Mouse (Mus musculus) left cerebral cortex, postnatal 36 days (tissue): ENCODE measurements around the gene Bod1l. TPM values are rescaled to one million over a fixed set of nuclear protein-coding genes. Genes with fewer than 3 reads are reported as not detected.

Experiments
- DNase-seq, 2 experiments: peaks; one replicate each; pipeline ENCODE4 v3.0.0; 2021 to 2022; ENCODE audit warnings: low spot score in 2 of 2, mixed read lengths in 1 of 2
- intact Hi-C: fragments of 180-260 bp; cut with DNase I; formaldehyde crosslinking; loops from one replicate; pipeline ENCODE4 v1.15.1; 2025
- total RNA-seq, 2 experiments: library from RNA; stranded (reverse); gene quantifications; 2 replicates each; pipeline ENCODE4 v1.2.3; 2021

Bod1l gene
- total RNA-seq, 2 experiments from 2014 or later: 33.5 to 43.0 TPM

DNA sequence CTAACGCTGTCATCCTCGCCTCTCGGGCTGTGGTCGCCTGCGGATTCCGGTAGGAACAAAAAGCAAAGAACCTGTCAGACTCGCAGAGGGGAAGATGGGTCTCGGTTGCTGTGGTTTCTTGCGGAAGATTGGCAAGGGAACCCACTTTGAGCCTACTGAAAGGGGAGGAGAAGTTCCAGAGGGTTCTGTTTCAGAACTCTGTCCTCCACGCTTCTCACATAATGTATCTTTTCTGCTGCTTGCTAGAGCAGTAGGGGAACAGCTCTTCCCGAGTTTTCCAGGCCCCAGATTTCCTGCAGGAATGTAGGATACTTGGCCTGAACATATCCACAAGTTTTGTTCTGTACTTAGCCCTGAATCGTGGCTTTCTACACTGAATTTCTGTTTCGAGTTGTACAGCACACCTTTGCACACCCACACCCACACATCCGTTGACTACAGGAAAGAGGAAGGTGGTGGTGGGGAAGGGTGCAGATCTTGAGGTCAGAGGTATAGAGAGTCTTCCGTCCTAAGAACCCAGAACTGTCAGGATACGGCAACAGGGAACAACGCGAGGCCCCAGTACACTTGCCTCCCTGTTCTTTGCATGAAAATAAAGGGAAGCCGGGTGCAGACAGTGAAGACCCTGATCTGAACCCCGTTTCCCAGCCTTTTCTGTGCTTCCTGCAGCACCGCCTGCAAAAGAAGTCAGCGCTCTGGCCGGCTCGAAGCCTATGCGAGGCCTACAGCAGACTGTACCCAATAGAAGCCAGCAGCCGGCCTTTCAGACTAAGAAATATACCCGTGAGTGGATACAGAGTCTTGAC, 81.8 kb downstream of the Bod1l start:
- no peak for DNase-seq
- intact Hi-C loops: no loop called here

DNA sequence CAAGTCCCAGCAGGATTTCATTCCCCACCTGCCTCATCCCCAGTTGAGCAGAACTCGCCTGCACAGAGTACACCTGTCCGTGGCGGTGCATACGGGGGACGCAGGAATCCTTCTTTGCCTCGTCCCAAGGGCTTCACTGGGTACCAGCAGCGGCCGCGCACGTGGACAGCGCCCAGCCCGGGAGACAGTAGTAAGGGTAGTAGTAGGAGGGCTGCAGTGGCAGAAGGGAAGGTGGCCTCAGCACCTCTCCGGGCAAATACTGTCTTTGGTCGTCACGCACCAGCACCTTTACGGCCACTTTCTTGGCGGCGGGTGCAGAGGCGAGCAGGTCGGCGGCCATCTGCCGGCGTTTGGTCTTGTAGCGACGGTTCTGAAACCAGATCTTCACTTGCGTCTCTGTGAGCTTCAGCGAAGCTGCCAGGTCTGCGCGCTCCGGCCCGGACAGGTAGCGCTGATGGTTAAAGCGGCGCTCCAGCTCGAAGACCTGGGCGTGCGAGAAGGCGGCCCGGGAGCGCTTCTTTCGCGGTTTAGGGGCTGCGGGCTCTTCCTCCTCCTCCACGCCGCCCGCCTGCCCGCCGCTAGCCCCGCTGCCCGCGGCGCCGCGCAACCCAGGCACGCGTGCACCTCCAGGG, 82.5 kb downstream of the Bod1l start:
- intact Hi-C loops: no loop called here
- peak in 1 of 2 experiments; percentile 18 for DNase-seq

DNA sequence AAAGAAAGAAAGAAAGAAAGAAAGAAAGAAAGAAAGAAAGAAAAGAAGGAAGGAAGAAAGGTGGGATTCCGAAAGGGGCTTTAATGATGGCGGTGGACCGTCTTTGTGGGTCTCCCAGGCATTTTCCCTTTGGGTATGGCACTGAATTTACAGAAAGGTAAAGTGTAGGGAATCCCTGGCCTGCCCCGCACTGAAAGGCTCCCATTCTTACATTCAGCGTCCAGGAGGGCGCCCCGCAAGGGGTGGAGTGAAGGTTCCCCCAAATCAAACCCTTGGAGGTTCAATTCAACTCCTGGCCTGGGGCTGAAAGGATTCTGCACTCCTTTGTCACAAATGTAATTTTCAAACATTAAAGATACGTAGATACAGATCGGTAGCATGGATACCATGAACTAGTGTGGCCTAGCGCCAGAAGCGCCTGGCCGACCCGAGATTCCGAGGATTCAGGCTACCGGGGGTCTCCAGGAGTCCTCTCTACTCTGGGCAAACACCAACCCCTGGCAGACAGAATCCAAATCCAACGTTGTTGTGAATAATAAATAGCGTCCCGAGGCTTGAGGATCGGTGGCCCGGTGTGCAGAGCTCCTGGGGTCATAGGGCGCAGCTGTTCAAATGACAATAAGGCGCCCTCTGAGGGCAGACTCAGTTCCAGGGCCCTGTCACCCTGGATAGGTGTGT, 83.1 kb downstream of the Bod1l start:
- intact Hi-C loops: no loop called here
- no peak for DNase-seq

DNA sequence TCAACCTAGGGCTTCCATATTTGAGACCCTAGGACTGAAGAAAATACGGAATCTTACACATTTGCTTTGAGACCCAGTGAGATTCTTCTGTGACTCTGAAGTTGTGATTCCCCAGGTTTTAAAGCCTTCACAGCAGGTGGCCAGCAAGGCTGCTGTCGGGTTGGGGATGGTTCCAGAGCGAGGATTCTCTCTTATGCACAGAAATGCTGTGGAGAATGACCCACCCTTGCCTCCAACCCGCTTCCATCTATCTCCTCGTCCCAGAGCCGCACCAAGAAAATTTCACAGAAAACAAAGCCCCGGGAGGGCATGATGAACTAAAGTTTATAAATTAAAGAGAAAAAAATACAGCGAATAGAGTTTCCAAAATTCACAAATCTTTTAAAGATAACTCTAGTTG, 84.0 kb downstream of the Bod1l start:
- intact Hi-C loops: no loop called here
- no peak for DNase-seq

DNA sequence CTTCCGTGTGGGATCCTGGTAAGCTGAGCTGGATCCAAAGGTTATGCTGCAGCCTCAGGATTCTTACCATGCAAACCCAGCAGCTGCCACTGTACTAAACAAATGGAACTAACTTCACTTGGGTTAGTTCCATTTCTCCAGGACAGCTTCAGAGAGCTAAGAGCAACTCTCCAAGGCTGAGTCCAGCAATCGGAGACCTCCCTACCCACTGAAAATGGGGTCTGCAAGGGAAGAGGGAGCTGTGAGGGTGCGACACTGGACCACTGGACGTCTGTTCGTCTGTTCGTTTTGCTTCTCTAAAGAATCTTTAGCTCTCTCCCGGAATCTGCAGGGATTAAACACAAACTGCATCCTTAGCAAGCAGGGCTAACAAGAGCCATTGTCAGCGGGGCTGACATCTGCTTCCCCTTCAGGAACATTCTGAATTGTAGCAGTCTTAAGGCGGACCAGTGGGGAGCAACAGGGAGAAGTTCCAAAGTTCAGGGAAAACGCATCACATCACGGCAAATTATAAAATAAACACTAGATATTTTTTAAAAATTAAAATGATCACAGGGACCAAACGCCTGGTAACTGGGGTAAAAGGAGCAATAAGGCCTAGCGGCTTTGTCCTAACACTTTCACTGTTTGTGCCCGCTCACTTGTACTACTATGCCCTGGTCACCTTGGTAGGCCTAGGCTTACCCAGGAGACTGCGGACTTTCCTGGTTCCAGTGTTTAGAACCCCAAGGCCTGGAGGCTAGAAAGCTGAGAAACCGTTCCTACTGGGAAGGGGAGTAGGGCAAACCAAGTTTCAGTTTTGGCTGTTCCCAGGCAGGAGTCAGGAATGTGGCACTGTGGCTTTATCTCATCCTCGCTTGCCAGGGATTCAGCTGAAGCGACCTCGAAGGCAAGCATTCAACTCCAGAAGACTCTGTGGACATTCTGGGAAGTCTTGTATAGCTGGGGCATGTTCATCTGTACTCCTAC, 85.2 kb downstream of the Bod1l start:
- no peak for DNase-seq
- intact Hi-C loops: no loop called here

- no peak for DNase-seq
- intact Hi-C loops: no loop called here
These were observed 86.8 kb downstream of the Bod1l start for GRCm38 (mm10) chr5:41757338-41757737.

DNA sequence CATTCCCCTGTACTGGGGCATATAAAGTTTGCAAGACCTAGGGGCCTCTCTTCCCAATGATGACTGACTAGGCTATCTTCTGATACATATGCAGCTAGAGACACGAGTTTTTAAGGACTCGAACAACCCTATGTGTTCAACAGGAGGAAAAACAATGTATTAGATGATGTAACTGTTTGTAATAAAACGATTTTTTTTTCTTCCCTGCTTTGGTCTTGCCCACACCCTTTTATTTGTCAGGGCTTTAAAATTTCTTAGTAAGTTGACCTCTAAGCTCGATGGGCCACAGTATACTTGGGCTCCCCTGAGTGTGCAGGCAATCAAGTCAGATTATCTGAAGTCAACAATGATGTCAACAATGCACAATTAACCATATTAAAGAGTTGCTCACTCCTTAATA, 87.7 kb downstream of the Bod1l start:
- DNase-seq: no peak
- intact Hi-C loops: no loop called here

- no peak for DNase-seq
- intact Hi-C loops: no loop called here
These were observed 88.6 kb downstream of the Bod1l start for GRCm38 (mm10) chr5:41755373-41755960.

DNA sequence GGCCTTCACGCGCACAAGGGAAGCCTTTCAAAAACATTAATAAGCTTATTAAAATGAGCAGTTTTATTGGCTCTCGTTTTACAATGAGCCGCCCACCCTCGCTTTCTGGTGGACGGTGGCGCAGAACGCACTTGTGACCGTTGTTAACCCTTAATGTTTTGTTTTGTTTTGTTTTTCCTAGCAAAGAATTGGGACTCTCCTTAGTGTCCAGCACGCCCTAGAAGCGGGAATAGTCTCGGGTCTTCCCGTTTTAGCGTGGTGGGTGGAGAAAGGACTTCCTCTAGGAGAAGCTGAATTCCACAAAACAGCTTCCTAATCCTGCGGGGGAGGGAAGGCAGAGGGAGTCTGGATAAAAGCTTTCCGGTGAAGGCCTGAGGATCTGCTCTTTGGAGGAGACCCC, 89.3 kb downstream of the Bod1l start:
- no peak for DNase-seq
- intact Hi-C loops: no loop called here

DNA sequence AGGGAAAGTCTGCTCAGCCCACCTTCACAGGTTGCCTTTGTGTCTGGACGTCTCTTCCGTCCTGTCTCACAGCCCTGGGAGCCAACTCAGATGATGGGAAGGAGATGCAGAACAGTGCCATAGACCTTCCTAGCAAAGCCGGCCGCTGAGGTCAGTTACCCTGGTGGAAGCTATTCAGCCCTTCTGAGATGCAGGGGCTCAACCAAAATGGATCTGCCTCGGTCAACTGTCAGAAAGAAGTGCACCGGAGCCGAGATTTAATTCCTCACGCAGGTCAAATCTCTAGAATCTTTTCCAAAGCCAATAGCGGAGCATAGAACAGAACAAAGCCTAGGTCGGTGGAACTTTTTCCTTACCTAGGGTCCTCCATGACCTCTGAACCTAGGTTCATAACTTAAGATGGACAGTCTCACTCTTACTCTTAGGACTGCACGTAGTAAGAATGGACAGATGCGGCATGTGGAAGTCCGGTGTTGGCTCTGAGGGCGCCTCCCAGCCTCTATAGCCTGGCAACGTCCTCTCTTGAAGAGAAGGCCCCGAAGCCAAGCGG, 89.8 kb downstream of the Bod1l start:
- intact Hi-C loops: no loop called here
- DNase-seq: no peak

DNA sequence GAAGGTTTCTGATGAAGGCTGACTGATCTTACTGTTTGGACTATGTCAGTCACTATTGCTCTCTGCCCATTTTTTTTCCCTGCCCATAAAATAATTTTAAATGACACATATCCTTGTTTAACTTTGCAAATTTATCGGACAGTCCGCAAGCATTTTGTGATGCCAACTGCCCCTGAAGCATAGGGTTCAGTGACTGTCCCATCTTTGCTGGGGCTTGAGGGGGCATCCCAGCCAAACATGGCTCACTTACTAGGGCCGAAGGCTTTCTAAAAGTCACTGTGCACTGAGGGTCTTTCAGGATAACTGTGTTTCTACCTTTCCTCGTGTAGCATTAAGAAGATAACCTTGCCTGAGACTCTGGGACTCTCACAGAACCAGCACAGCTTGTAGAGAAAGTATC, 91.4 kb downstream of the Bod1l start:
- intact Hi-C loops: no loop called here
- no peak for DNase-seq

DNA sequence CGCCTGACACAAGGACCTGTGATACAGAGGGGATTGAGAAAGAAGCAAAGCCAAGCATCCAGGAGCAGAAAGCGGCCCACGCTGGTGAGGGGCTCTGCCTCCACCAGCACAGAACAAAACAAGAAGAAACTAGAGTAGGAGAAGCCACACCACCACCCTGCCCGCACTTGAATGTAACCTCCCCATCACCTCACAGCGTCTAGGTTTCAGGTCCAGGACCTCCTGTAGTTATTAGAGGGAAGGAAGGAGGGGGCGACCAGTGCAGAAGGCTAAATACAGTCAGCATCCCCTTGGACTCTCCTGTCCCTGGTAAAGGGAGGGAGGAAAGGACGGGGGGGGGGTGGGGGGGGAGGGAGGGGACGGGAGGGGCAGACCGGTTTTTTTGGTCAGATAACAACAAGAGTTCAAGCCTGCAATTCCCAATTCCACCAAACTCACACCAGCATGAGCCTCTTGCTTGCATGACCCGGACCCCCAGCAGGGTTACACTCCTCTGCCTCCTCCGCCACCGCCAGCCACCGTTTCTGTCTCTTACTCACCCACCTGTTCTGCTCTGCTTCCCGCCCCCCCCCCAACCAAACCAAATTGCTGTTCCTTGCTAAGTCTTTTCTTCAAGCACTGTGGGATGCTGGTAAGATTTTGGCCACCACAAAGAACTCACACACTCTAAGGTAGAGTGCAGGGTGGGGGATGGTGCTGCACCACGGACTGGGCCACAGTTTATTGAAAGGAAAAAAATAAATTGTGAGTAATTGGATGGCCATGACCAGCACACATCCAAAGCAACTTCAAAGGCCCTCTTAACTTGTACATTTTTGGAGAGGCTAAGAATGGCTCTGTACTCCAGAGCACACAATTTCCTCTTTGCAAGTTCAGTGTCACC, 99.0 kb downstream of the Bod1l start:
- intact Hi-C loops: no loop called here
- DNase-seq: no peak

DNA sequence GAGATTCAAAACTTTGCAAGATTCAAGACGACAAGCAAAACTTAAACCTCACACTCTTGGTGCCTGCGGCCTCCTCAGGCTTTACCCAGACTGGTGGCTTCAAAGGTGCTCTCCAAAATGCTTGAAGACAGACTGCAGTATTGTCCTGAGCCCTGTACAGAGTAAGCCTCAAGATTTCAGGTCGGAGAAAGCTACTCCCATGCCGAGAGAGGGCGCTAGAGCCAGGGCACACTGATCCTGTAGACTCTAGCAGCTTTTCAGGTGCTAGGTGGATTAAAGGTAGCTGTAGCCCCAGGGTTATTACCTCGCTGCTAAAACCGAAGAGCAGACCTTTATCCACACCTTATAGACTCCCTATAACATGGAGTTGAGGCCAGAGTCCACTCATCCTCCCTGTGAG, 99.9 kb downstream of the Bod1l start:
- intact Hi-C loops: no loop called here

DNA sequence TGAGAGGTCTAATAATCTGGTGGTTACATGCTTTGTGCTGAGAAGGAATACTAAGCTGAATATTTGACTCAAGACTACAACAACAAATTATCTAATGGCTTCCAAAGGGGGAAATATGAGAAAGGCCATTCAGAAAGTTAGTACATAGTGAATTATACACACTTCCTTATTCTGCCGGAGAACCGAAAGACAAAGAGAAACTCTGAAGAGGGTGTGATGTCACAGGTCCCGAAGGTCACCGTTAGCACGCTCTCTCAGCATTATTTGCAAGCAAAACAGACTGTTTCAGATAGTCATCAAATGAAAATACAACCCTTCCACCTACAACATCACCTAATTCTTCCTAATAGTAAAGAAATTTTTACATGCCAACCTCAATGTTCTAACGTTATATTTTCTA, 105.3 kb downstream of the Bod1l start:
- DNase-seq: no peak
- intact Hi-C loops: no loop called here

More for the DNA sequence above, 99.9 kb downstream of the Bod1l start:
- DNase-seq: no peak
